Mouse (Mus musculus) midbrain, embryonic 11.5 days (tissue): ENCODE results near the gene Fndc3a. TPM values are rescaled to one million over a fixed set of nuclear protein-coding genes. Genes with fewer than 3 reads are reported as not detected.
A peak's percentile ranks its signal among the peaks of the same experiment; 100 is the strongest.

Experiments
- ATAC-seq: fragments of 200-750 bp; cut with Nextera tagmentation; 2 replicates; pipeline ENCODE4 v1.8.0; 2017; ENCODE audit warnings: moderate TSS enrichment, moderate library complexity; ENCODE audit not compliant: low FRiP score
- DNase-seq: peaks from one replicate; pipeline ENCODE4 v3.0.0; 2015; ENCODE audit warnings: low spot score; ENCODE audit errors: missing footprints
- H3K27ac ChIP-seq: fragments of 300-500 bp; sonication (generic); 2 replicates; pipeline ENCODE4 v1.5.1; 2014; ENCODE audit warnings: low read depth, low read length
- H3K27me3 ChIP-seq: fragments of 300-500 bp; sonication (generic); 2 replicates; pipeline ENCODE4 v1.6.1; 2014; ENCODE audit warnings: mild to moderate bottlenecking, low read length, moderate library complexity, mixed read lengths; ENCODE audit not compliant: control insufficient read depth, insufficient read depth
- H3K36me3 ChIP-seq: fragments of 300-500 bp; sonication (generic); 2 replicates; pipeline ENCODE4 v1.6.1; 2014; ENCODE audit warnings: mild to moderate bottlenecking, low read length, moderate library complexity, mixed read lengths; ENCODE audit not compliant: control insufficient read depth, insufficient read depth
- H3K4me1 ChIP-seq: fragments of 300-500 bp; sonication (generic); 2 replicates; pipeline ENCODE4 v1.6.1; 2014; ENCODE audit warnings: low read length; ENCODE audit not compliant: control insufficient read depth, insufficient read depth
- H3K4me2 ChIP-seq: fragments of 300-500 bp; sonication (generic); 2 replicates; pipeline ENCODE4 v1.6.1; 2014; ENCODE audit warnings: mild to moderate bottlenecking, moderate library complexity
- H3K4me3 ChIP-seq: fragments of 300-500 bp; sonication (generic); 2 replicates; pipeline ENCODE4 v1.5.1; 2014; ENCODE audit warnings: low read depth, low read length
- H3K9ac ChIP-seq: fragments of 300-500 bp; sonication (generic); 2 replicates; pipeline ENCODE4 v1.6.1; 2014; ENCODE audit warnings: low read length
- H3K9me3 ChIP-seq: fragments of 300-500 bp; sonication (generic); 2 replicates; pipeline ENCODE4 v1.6.1; 2016; ENCODE audit warnings: low read length; ENCODE audit not compliant: control insufficient read depth
- WGBS: fragments of 180-500 bp; shearing (Covaris S2); extraction: QIAGEN DNeasy Blood & Tissue Kit; methylation state at CpG from one replicate; pipeline ENCODE4 v1.1.7; 2014; 5-methylcytosine and 5-hydroxymethylcytosine counted together
- polyA plus RNA-seq: library from polyadenylated mRNA; unstranded; fragments of >200 nt; fragmentation: Nextera tagmentation; extraction: Ambion mirVana; gene quantifications from 2 replicates; pipeline ENCODE4 v1.2.1, GENCODE M21; 2014

Fndc3a gene
- polyA plus RNA-seq, 1 experiment from 2014 or later, result 38.9 TPM

- Histone ChIP-seq H3K4me2 (no peak overlapping the region), H3K9ac (no peak overlapping the region), H3K4me3 (no peak overlapping the region), H3K27ac (no peak overlapping the region), H3K36me3 (no peaks in the 10 kb centered on the region), H3K4me1 (no peaks in the 10 kb centered on the region), H3K9me3 (no peaks in the 10 kb centered on the region), H3K27me3 (no peaks in the 10 kb centered on the region)
- no peak for DNase-seq
- no peak for ATAC-seq
- 70% methylated on average over 3 of the region's 3 CpGs for WGBS
Observed at GRCm38 (mm10) chr14:72725865-72726264, 16.1 kb upstream of the Fndc3a start.

GRCm38 (mm10) chr14:72722274-72723053, 12.7 kb upstream of the Fndc3a start:
- no peak overlapping the region for H3K4me2 ChIP-seq

GRCm38 (mm10) chr14:72716175-72716574, 6.4 kb upstream of the Fndc3a start:
- no peak overlapping the region for H3K9ac ChIP-seq
- ATAC-seq (no peak), DNase-seq (no peak)
- H3K4me1 ChIP-seq, result no peaks in the 10 kb centered on the region
- H3K4me3 ChIP-seq, result no peak overlapping the region
- no peak overlapping the region for H3K4me2 ChIP-seq
- no peaks in the 10 kb centered on the region for H3K36me3 ChIP-seq
- H3K9me3 ChIP-seq, result no peaks in the 10 kb centered on the region
- WGBS, result 93% methylated on average over 4 of the region's 4 CpGs
- no peak overlapping the region for H3K27ac ChIP-seq
- H3K27me3 ChIP-seq, result no peaks in the 10 kb centered on the region; the same call in 1 of the 2 replicates

More at GRCm38 (mm10) chr14:72722274-72723053, 12.7 kb upstream of the Fndc3a start:
- DNase-seq (no peak), ATAC-seq (no peak)
- no peaks in the 10 kb centered on the region for H3K27me3 ChIP-seq
- no peaks in the 10 kb centered on the region for H3K36me3 ChIP-seq
- no peak overlapping the region for H3K9ac ChIP-seq
- H3K4me3 ChIP-seq, result no peak overlapping the region
- no peaks in the 10 kb centered on the region for H3K4me1 ChIP-seq
- 73% methylated on average over 3 of the region's 3 CpGs for WGBS
- no peaks in the 10 kb centered on the region for H3K9me3 ChIP-seq
- H3K27ac ChIP-seq, result no peak overlapping the region

- 55% methylated on average over 4 of the region's 4 CpGs for WGBS
- no peak overlapping the region for H3K27ac ChIP-seq
- H3K27me3 ChIP-seq, result no peaks in the 10 kb centered on the region; the same call in 1 of the 2 replicates
- no peak overlapping the region; the same call in 1 of the 2 replicates for H3K4me2 ChIP-seq
- H3K4me1 ChIP-seq, result peaks cover 4% of the 10 kb centered on the region; the same call in 1 of the 2 replicates
- DNase-seq (peak; percentile 88), ATAC-seq (no peak)
- H3K36me3 ChIP-seq, result no peaks in the 10 kb centered on the region
- H3K4me3 ChIP-seq, result no peak overlapping the region
- no peak overlapping the region for H3K9ac ChIP-seq
- no peaks in the 10 kb centered on the region for H3K9me3 ChIP-seq
Observed at GRCm38 (mm10) chr14:72711130-72711529, 1.3 kb upstream of the Fndc3a start.

GRCm38 (mm10) chr14:72710341-72711027, 681 bp upstream of the Fndc3a start:
- H3K4me1 ChIP-seq, result peaks cover 4% of the 10 kb centered on the region; the same call in 1 of the 2 replicates
- 2% methylated on average over 38 of the region's 38 CpGs for WGBS
- no peaks in the 10 kb centered on the region for H3K36me3 ChIP-seq
- peak; percentile 96 for DNase-seq
- no peaks in the 10 kb centered on the region for H3K9me3 ChIP-seq
- ATAC-seq, result peak; percentile 57
- H3K9ac ChIP-seq, result peak overlapping the region; percentile 90
- no peaks in the 10 kb centered on the region; the same call in 1 of the 2 replicates for H3K27me3 ChIP-seq
- peak overlapping the region; percentile 82 for H3K4me2 ChIP-seq
- H3K4me3 ChIP-seq, result peak overlapping the region; percentile 83
- no peak overlapping the region for H3K27ac ChIP-seq

- H3K4me3 ChIP-seq, result peak overlapping the region; percentile 83
Observed at GRCm38 (mm10) chr14:72709091-72709709, 603 bp downstream of the Fndc3a start.

GRCm38 (mm10) chr14:72708581-72708991, 1.2 kb downstream of the Fndc3a start:
- Histone ChIP-seq H3K27ac (no peak overlapping the region), H3K9ac (no peak overlapping the region; the same call in 1 of the 2 replicates), H3K36me3 (no peaks in the 10 kb centered on the region), H3K27me3 (no peaks in the 10 kb centered on the region; the same call in 1 of the 2 replicates), H3K4me3 (peak overlapping the region; percentile 83), H3K4me1 (peaks cover 4% of the 10 kb centered on the region; the same call in 1 of the 2 replicates), H3K4me2 (peak overlapping the region; percentile 82), H3K9me3 (no peaks in the 10 kb centered on the region)
- DNase-seq (peak; percentile 93), ATAC-seq (no peak)
- 41% methylated on average over 11 of the region's 11 CpGs for WGBS

More at GRCm38 (mm10) chr14:72709091-72709709, 603 bp downstream of the Fndc3a start:
- H3K9ac ChIP-seq, result peak overlapping the region; percentile 90
- under 1% methylated on average over 69 of the region's 70 CpGs for whole genome bisulfite sequencing
- H3K27me3 ChIP-seq, result no peaks in the 10 kb centered on the region; the same call in 1 of the 2 replicates
- peak overlapping the region; percentile 48 for H3K27ac ChIP-seq
- H3K4me2 ChIP-seq, result peak overlapping the region; percentile 82
- H3K9me3 ChIP-seq, result no peaks in the 10 kb centered on the region
- no peaks in the 10 kb centered on the region for H3K36me3 ChIP-seq
- H3K4me1 ChIP-seq, result peaks cover 4% of the 10 kb centered on the region; the same call in 1 of the 2 replicates
- DNase-seq (no peak), ATAC-seq (no peak; the same call in 1 of the 2 replicates)

GRCm38 (mm10) chr14:72700056-72700455, 9.7 kb downstream of the Fndc3a start:
- H3K4me1 ChIP-seq, result no peaks in the 10 kb centered on the region
- ATAC-seq (no peak), DNase-seq (no peak)
- no peak overlapping the region for H3K4me2 ChIP-seq
- H3K27ac ChIP-seq, result no peak overlapping the region
- no peak overlapping the region for H3K9ac ChIP-seq
- WGBS, result 90% methylated on average over 5 of the region's 5 CpGs
- no peaks in the 10 kb centered on the region for H3K9me3 ChIP-seq
- H3K27me3 ChIP-seq, result no peaks in the 10 kb centered on the region
- no peaks in the 10 kb centered on the region for H3K36me3 ChIP-seq
- H3K4me3 ChIP-seq, result no peak overlapping the region
